Mouse (Mus musculus) neural tube, embryonic 12.5 days (tissue): ENCODE data around the gene Stx2. TPM values are rescaled to one million over a fixed set of nuclear protein-coding genes. Genes with fewer than 3 reads are reported as not detected.

ENCODE experiments used
- ATAC-seq: fragments of 200-750 bp; cut with Nextera tagmentation; 2 replicates; pipeline ENCODE4 v1.8.0; 2017; ENCODE audit warnings: low read depth, mild to moderate bottlenecking, moderate TSS enrichment, moderate library complexity; ENCODE audit not compliant: low FRiP score
- H3K27ac ChIP-seq: fragments of 300-500 bp; sonication (generic); 2 replicates; pipeline ENCODE4 v1.5.1; 2016
- H3K27me3 ChIP-seq: fragments of 300-500 bp; sonication (generic); replicated peaks from 2 replicates; pipeline ENCODE4 v1.6.1; 2016; ENCODE audit warnings: mild to moderate bottlenecking
- H3K36me3 ChIP-seq: fragments of 300-500 bp; sonication (generic); 2 replicates; pipeline ENCODE4 v1.6.1; 2016; ENCODE audit warnings: mild to moderate bottlenecking
- H3K4me1 ChIP-seq: fragments of 300-500 bp; sonication (generic); 2 replicates; pipeline ENCODE4 v1.6.1; 2016
- H3K4me2 ChIP-seq: fragments of 300-500 bp; sonication (generic); replicated peaks from 2 replicates; pipeline ENCODE4 v1.6.1; 2016; ENCODE audit warnings: mild to moderate bottlenecking
- H3K4me3 ChIP-seq: fragments of 300-500 bp; sonication (generic); 2 replicates; pipeline ENCODE4 v1.5.1; 2016
- H3K9ac ChIP-seq: fragments of 300-500 bp; sonication (generic); 2 replicates; pipeline ENCODE4 v1.6.1; 2016; ENCODE audit warnings: mild to moderate bottlenecking
- H3K9me3 ChIP-seq: fragments of 300-500 bp; sonication (generic); 2 replicates; pipeline ENCODE4 v1.6.1; 2016; ENCODE audit warnings: mild to moderate bottlenecking
- WGBS: fragments of 180-500 bp; shearing (Covaris S2); methylation state at CpG from one replicate; pipeline ENCODE4 v1.1.7; 2016; 5-methylcytosine and 5-hydroxymethylcytosine counted together
- polyA plus RNA-seq: library from polyadenylated mRNA; unstranded; fragments of >200 nt; fragmentation: Nextera tagmentation; extraction: Ambion mirVana; gene quantifications from 2 replicates; pipeline ENCODE4 v1.2.1, GENCODE M21; 2016

The Stx2 gene
- polyA plus RNA-seq, 1 experiment from 2014 or later = 37.0 TPM

DNA sequence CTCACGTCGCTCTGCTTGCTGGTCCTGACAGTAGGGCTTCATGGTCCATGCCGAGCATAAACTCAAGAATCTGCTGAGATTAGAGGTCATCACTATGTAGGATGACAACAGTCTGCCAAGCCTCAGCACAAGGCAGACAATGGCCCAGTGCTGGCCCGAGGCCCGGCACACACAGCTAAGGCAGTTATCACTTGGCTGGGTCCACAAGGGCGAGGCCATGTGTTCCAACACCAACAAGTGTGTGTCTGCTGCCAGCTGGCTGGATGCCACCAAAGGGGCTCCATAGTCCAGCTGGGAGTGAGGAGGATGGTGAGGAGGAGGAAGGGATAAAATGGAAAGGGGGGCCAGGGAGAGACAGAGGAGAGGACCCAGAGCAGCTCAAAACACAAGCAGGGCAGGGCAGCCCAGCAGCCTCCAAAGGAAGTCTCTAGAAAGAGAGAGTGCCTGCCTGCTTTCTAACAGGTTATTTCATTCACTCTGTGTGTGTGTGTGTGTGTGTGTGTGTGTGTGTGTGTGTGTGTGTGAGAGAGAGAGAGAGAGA lies 72.9 kb downstream of the Stx2 start:
- no peak overlapping the region for H3K4me2 ChIP-seq
- no peak for ATAC-seq
- H3K4me3 ChIP-seq = no peak overlapping the region
- 85% methylated on average over 6 of the region's 6 CpGs for WGBS
- H3K36me3 ChIP-seq = no peaks in the 10 kb centered on the region
- no peak overlapping the region for H3K27ac ChIP-seq
- H3K27me3 ChIP-seq = no peaks in the 10 kb centered on the region
- H3K4me1 ChIP-seq = peaks cover 6% of the 10 kb centered on the region; the same call in 1 of the 2 replicates
- H3K9ac ChIP-seq = no peak overlapping the region
- no peaks in the 10 kb centered on the region for H3K9me3 ChIP-seq

Other genes with a start within 250 kb of the Stx2 start
- gene Rimbp2, start 55.1 kb downstream of the Stx2 start, polyA plus RNA-seq = 2.6 and 3.5 TPM in 2 replicates
- 578 and 608 TPM in 2 replicates for gene Ran, start 11.5 kb upstream of the Stx2 start, polyA plus RNA-seq
- gene Adgrd1, start 88.2 kb upstream of the Stx2 start, polyA plus RNA-seq = 0.06 and 0.08 TPM in 2 replicates